Mouse (Mus musculus): ENCODE data around the gene Lasp1. TPM values are rescaled to one million over a fixed set of nuclear protein-coding genes. Genes with fewer than 3 reads are reported as not detected.

The Lasp1 gene
- polyA plus RNA-seq (2015; fragmentation: Nextera tagmentation; extraction: Ambion mirVana) = 123 and 126 TPM in 2 replicates

- H3K27ac ChIP-seq = peak within 1 kb of the TSS; percentile 99
- peak within 1 kb of the TSS; percentile 94 for H3K9ac ChIP-seq
- peaks cover 25% of the 10 kb centered on the region for H3K4me1 ChIP-seq (replicated peaks)
- H3K9me3 ChIP-seq = no peaks in the 10 kb centered on the region
- ATAC-seq = peak; percentile 46
- H3K4me3 ChIP-seq (replicated peaks) = peak within 1 kb of the TSS; percentile 94
- no peaks in the 10 kb centered on the region for H3K36me3 ChIP-seq
- H3K27me3 ChIP-seq (replicated peaks) = no peaks in the 10 kb centered on the region
- peak within 1 kb of the TSS; percentile 83 for H3K4me2 ChIP-seq (replicated peaks)
- WGBS = under 1% methylated on average over 11 of the region's 11 CpGs
These were observed at the start of gene Lasp1 for GRCm38 (mm10) chr11:97798782-97799145. Gene Lasp1 (plus strand): TSS chr11:97799000.

- H3K9me3 ChIP-seq = no peaks in the 10 kb centered on the region
- H3K27me3 ChIP-seq (replicated peaks) = no peaks in the 10 kb centered on the region
- no peaks in the 10 kb centered on the region for H3K4me1 ChIP-seq (replicated peaks)
- H3K27ac ChIP-seq = no peak overlapping the region
- no peak overlapping the region for H3K4me3 ChIP-seq (replicated peaks)
- no peak overlapping the region for H3K4me2 ChIP-seq (replicated peaks)
- H3K36me3 ChIP-seq = peaks cover 37% of the 10 kb centered on the region
- no peak overlapping the region for H3K9ac ChIP-seq
- ATAC-seq = no peak
- WGBS = 94% methylated on average over 8 of the region's 8 CpGs
These were observed 45.5 kb upstream of the Lasp1 start for GRCm38 (mm10) chr11:97753277-97753676.

GRCm38 (mm10) chr11:97758125-97758524, 40.7 kb upstream of the Lasp1 start:
- H3K9ac ChIP-seq = no peak overlapping the region
- no peaks in the 10 kb centered on the region for H3K27me3 ChIP-seq (replicated peaks)
- no peaks in the 10 kb centered on the region for H3K4me1 ChIP-seq (replicated peaks)
- peaks cover 35% of the 10 kb centered on the region for H3K36me3 ChIP-seq
- no peaks in the 10 kb centered on the region for H3K9me3 ChIP-seq
- no peak for ATAC-seq
- no peak overlapping the region for H3K4me2 ChIP-seq (replicated peaks)
- 94% methylated on average over 1 of the region's 1 CpGs for WGBS
- H3K27ac ChIP-seq = no peak overlapping the region
- no peak overlapping the region for H3K4me3 ChIP-seq (replicated peaks)

- H3K36me3 ChIP-seq = peaks cover 29% of the 10 kb centered on the region
- no peaks in the 10 kb centered on the region for H3K27me3 ChIP-seq (replicated peaks)
- WGBS = 84% methylated on average over 6 of the region's 6 CpGs
- H3K4me3 ChIP-seq (replicated peaks) = no peak overlapping the region
- no peak overlapping the region for H3K9ac ChIP-seq
- no peaks in the 10 kb centered on the region for H3K9me3 ChIP-seq
- no peak for ATAC-seq
- no peak overlapping the region for H3K4me2 ChIP-seq (replicated peaks)
- H3K4me1 ChIP-seq (replicated peaks) = no peaks in the 10 kb centered on the region
- no peak overlapping the region for H3K27ac ChIP-seq
These were observed 39.9 kb upstream of the Lasp1 start for GRCm38 (mm10) chr11:97758942-97759341.

- Histone ChIP-seq H3K4me2 (replicated peaks) (no peak overlapping the region), H3K4me1 (replicated peaks) (peaks cover 7% of the 10 kb centered on the region), H3K9ac (no peak overlapping the region), H3K27me3 (replicated peaks) (no peaks in the 10 kb centered on the region), H3K36me3 (peaks cover 22% of the 10 kb centered on the region), H3K4me3 (replicated peaks) (no peak overlapping the region), H3K9me3 (no peaks in the 10 kb centered on the region), H3K27ac (no peak overlapping the region)
- ATAC-seq = no peak
These were observed 37.2 kb upstream of the Lasp1 start for GRCm38 (mm10) chr11:97761638-97762037.

GRCm38 (mm10) chr11:97766154-97766881, 32.5 kb upstream of the Lasp1 start, which contains the start of gene Cwc25:
Gene Cwc25 (minus strand): TSS chr11:97766556.
- Histone ChIP-seq H3K4me3 (replicated peaks) (peak within 1 kb of the TSS; percentile 85), H3K36me3 (peaks cover 18% of the 10 kb centered on the region), H3K9me3 (no peaks in the 10 kb centered on the region), H3K27me3 (replicated peaks) (no peaks in the 10 kb centered on the region), H3K4me2 (replicated peaks) (peak within 1 kb of the TSS; percentile 78), H3K4me1 (replicated peaks) (peaks cover 7% of the 10 kb centered on the region), H3K27ac (peak within 1 kb of the TSS; percentile 86), H3K9ac (peak within 1 kb of the TSS; percentile 93)
- under 1% methylated on average over 38 of the region's 38 CpGs for WGBS
- ATAC-seq = peak; percentile 95

- no peaks in the 10 kb centered on the region for H3K9me3 ChIP-seq
- H3K27me3 ChIP-seq (replicated peaks) = no peaks in the 10 kb centered on the region
- 22% methylated on average over 2 of the region's 2 CpGs for WGBS
- H3K36me3 ChIP-seq = no peaks in the 10 kb centered on the region
- ATAC-seq = peak; percentile 59
- no peak overlapping the region for H3K27ac ChIP-seq
- H3K4me3 ChIP-seq (replicated peaks) = no peak overlapping the region
- peaks cover 7% of the 10 kb centered on the region for H3K4me1 ChIP-seq (replicated peaks)
- H3K9ac ChIP-seq = no peak overlapping the region
- no peak overlapping the region for H3K4me2 ChIP-seq (replicated peaks)
These were observed 29.1 kb upstream of the Lasp1 start for GRCm38 (mm10) chr11:97769704-97770103.

- ATAC-seq = no peak
- no peaks in the 10 kb centered on the region for H3K9me3 ChIP-seq
These were observed 27.4 kb upstream of the Lasp1 start for GRCm38 (mm10) chr11:97771410-97771809.

GRCm38 (mm10) chr11:97775186-97775585, 23.6 kb upstream of the Lasp1 start:
- Histone ChIP-seq H3K4me1 (replicated peaks) (peaks cover 8% of the 10 kb centered on the region), H3K27me3 (replicated peaks) (no peaks in the 10 kb centered on the region), H3K9ac (no peak overlapping the region), H3K9me3 (no peaks in the 10 kb centered on the region), H3K4me2 (replicated peaks) (no peak overlapping the region), H3K36me3 (peaks cover 33% of the 10 kb centered on the region), H3K27ac (no peak overlapping the region), H3K4me3 (replicated peaks) (no peak overlapping the region)
- WGBS = 78% methylated on average over 13 of the region's 13 CpGs
- peak; percentile 14; the same call in 1 of the 2 replicates for ATAC-seq

More at GRCm38 (mm10) chr11:97771410-97771809, 27.4 kb upstream of the Lasp1 start:
- Histone ChIP-seq H3K9ac (no peak overlapping the region), H3K27me3 (replicated peaks) (no peaks in the 10 kb centered on the region), H3K27ac (no peak overlapping the region), H3K4me3 (replicated peaks) (no peak overlapping the region), H3K4me1 (replicated peaks) (no peaks in the 10 kb centered on the region), H3K36me3 (0 out of 2 replicates have a peak, but pooled peaks cover 5% of the 10 kb centered on the region), H3K4me2 (replicated peaks) (no peak overlapping the region)
- 76% methylated on average over 14 of the region's 14 CpGs for WGBS

- Histone ChIP-seq H3K27me3 (replicated peaks) (no peaks in the 10 kb centered on the region), H3K9me3 (no peaks in the 10 kb centered on the region), H3K4me3 (replicated peaks) (no peak within 1 kb of the TSS), H3K4me1 (replicated peaks) (peaks cover 15% of the 10 kb centered on the region), H3K9ac (no peak within 1 kb of the TSS), H3K36me3 (peaks cover 34% of the 10 kb centered on the region), H3K27ac (no peak within 1 kb of the TSS), H3K4me2 (replicated peaks) (no peak within 1 kb of the TSS)
- ATAC-seq = no peak
- 51% methylated on average over 17 of the region's 17 CpGs for WGBS
These were observed 22.8 kb upstream of the Lasp1 start, which contains the start of gene 1700001P01Rik for GRCm38 (mm10) chr11:97775808-97776496. Gene 1700001P01Rik (minus strand): TSS chr11:97775918.

GRCm38 (mm10) chr11:97776497-97777128, 22.2 kb upstream of the Lasp1 start:
- H3K36me3 ChIP-seq = peaks cover 34% of the 10 kb centered on the region

GRCm38 (mm10) chr11:97777129-97777529, 21.7 kb upstream of the Lasp1 start:
- Histone ChIP-seq H3K4me1 (replicated peaks) (peaks cover 16% of the 10 kb centered on the region), H3K27ac (no peak overlapping the region), H3K4me3 (replicated peaks) (no peak overlapping the region), H3K36me3 (peaks cover 34% of the 10 kb centered on the region), H3K27me3 (replicated peaks) (no peaks in the 10 kb centered on the region), H3K9me3 (no peaks in the 10 kb centered on the region), H3K4me2 (replicated peaks) (no peak overlapping the region), H3K9ac (no peak overlapping the region)
- ATAC-seq = peak; percentile 34
- WGBS = 47% methylated on average over 2 of the region's 2 CpGs

More at GRCm38 (mm10) chr11:97776497-97777128, 22.2 kb upstream of the Lasp1 start:
- Histone ChIP-seq H3K9ac (no peak overlapping the region), H3K4me2 (replicated peaks) (no peak overlapping the region), H3K4me1 (replicated peaks) (peaks cover 16% of the 10 kb centered on the region), H3K27me3 (replicated peaks) (no peaks in the 10 kb centered on the region), H3K4me3 (replicated peaks) (no peak overlapping the region), H3K27ac (no peak overlapping the region), H3K9me3 (no peaks in the 10 kb centered on the region)
- peak; percentile 27; the same call in 1 of the 2 replicates for ATAC-seq
- 63% methylated on average over 5 of the region's 5 CpGs for WGBS

Measured in intestine, embryonic 15.5 days (tissue).